ENCODE assay signal across 12 mouse cellular contexts in genomic region chr15:62128546-62129212, GRCm38 (mm10).
DNase-seq lines count a peak whose midpoint lies in the region; ATAC-seq lines count a peak whose summit lies in the region.
"Had no signal": no experiment of that assay in that cellular context is flagged by ENCODE, and none has a peak within 500 bp of the region (broad histone marks: within the 10 kb centered on the region; RNA-seq: fewer than 3 reads in every experiment).

No protein-coding gene starts in this region.

- peaks cover 8% of the 10 kb centered on the region; the same call in 1 of the 2 replicates for H3K4me1 ChIP-seq in embryonic facial prominence, embryonic 14.5 days (ENCODE audit: control insufficient read depth, insufficient read depth, low read length)
- peaks cover 17% of the 10 kb centered on the region; the same call in 1 of the 2 replicates for H3K4me1 ChIP-seq in stomach, embryonic 15.5 days

- no peak overlapping the region for H3K27ac ChIP-seq in embryonic facial prominence, embryonic 14.5 days (replicated peaks; ENCODE audit: low read depth, low read length)
- peak overlapping the region; percentile 12; the same call in 1 of the 2 replicates for H3K27ac ChIP-seq in stomach, embryonic 15.5 days
- H3K27ac ChIP-seq: heart, embryonic 15.5 days; hindbrain, postnatal 0 days had no signal

- H3K36me3 ChIP-seq in embryonic facial prominence, embryonic 14.5 days (ENCODE audit: control insufficient read depth, insufficient read depth, low read length): no peaks in the 10 kb centered on the region
- H3K36me3 ChIP-seq in stomach, embryonic 15.5 days: no peaks in the 10 kb centered on the region
- H3K36me3 ChIP-seq: heart, embryonic 15.5 days had no signal

- H3K4me2 ChIP-seq in embryonic facial prominence, embryonic 14.5 days (ENCODE audit: low read depth, low read length): no peak overlapping the region
- H3K4me2 ChIP-seq in stomach, embryonic 15.5 days: no peak overlapping the region
- H3K4me2 ChIP-seq: heart, embryonic 15.5 days had no signal

- H3K9me3 ChIP-seq in embryonic facial prominence, embryonic 14.5 days (ENCODE audit: control insufficient read depth, low read length): no peaks in the 10 kb centered on the region
- no peaks in the 10 kb centered on the region for H3K9me3 ChIP-seq in stomach, embryonic 15.5 days
- H3K9me3 ChIP-seq: heart, embryonic 15.5 days had no signal

- intact Hi-C loops in left cerebral cortex, postnatal 25 days (cut with DNase I): no loop called here

- whole genome bisulfite sequencing in embryonic facial prominence, embryonic 14.5 days: 34% methylated on average over 11 of the region's 11 CpGs
- 26% methylated on average over 11 of the region's 11 CpGs for WGBS in large intestine, adult 2 months
- WGBS in stomach, embryonic 15.5 days: 20% methylated on average over 11 of the region's 11 CpGs

- peak; percentile 41 for DNase-seq in kidney, postnatal 14 days
- no peak for DNase-seq in kidney, postnatal 36 days
- DNase-seq in embryonic facial prominence, embryonic 14.5 days (ENCODE audit: low spot score): peak; percentile 55
- peak; percentile 60 for DNase-seq in large intestine, adult 2 months (ENCODE audit: low read depth, low spot score)
- no peak for DNase-seq in layer of hippocampus, postnatal 10 days (ENCODE audit: low spot score in 2 of 2)
- no peak for DNase-seq in left cerebral cortex, postnatal 25 days (ENCODE audit: low spot score in 2 of 2)
- DNase-seq: adrenal gland, postnatal 36 days; cerebellum, adult 11 months; gastrocnemius, postnatal 14 days had no signal

- H3K9ac ChIP-seq in embryonic facial prominence, embryonic 14.5 days (ENCODE audit: low read depth, low read length): no peak overlapping the region
- no peak overlapping the region for H3K9ac ChIP-seq in stomach, embryonic 15.5 days
- H3K9ac ChIP-seq: heart, embryonic 15.5 days had no signal

- no peak overlapping the region for H3K4me3 ChIP-seq in embryonic facial prominence, embryonic 14.5 days (ENCODE audit: low read depth, low read length)
- no peak overlapping the region for H3K4me3 ChIP-seq in stomach, embryonic 15.5 days (replicated peaks)
- H3K4me3 ChIP-seq: heart, embryonic 15.5 days had no signal

- no peaks in the 10 kb centered on the region for H3K27me3 ChIP-seq in embryonic facial prominence, embryonic 14.5 days (replicated peaks; ENCODE audit: control insufficient read depth, insufficient read depth, low read length)
- H3K27me3 ChIP-seq in stomach, embryonic 15.5 days (replicated peaks): no peaks in the 10 kb centered on the region
- H3K27me3 ChIP-seq: heart, embryonic 15.5 days had no signal

- ATAC-seq in embryonic facial prominence, embryonic 14.5 days (ENCODE audit: low read depth): no peak
- ATAC-seq in stomach, embryonic 15.5 days (ENCODE audit: insufficient read depth, low FRiP score, low read depth): 0 out of 2 replicates have a peak, but pooled peaks have one; percentile 25

Comparison
In these comparisons a context has a peak if more than half of its experiments do, and no peak if none do; other contexts are left out.
1. DNase-seq: peak in kidney, postnatal 14 days (single experiment), embryonic facial prominence, embryonic 14.5 days (single experiment) and large intestine, adult 2 months (single experiment); none in kidney, postnatal 36 days (0 of 2), layer of hippocampus, postnatal 10 days (0 of 2) and left cerebral cortex, postnatal 25 days (0 of 2).